Mouse (Mus musculus) adrenal gland, postnatal 25 days (tissue): ENCODE data around the gene Gusb. TPM values are rescaled to one million over a fixed set of nuclear protein-coding genes. Genes with fewer than 3 reads are reported as not detected.

Source experiments
- DNase-seq: peaks from one replicate; pipeline ENCODE4 v3.0.0; 2021; ENCODE audit warnings: mixed read lengths
- total RNA-seq: library from RNA; stranded (reverse); gene quantifications from 2 replicates; pipeline ENCODE4 v1.2.3, GENCODE M21; 2021

Gusb gene
- total RNA-seq, 1 experiment from 2014 or later: 62.3 TPM

DNA sequence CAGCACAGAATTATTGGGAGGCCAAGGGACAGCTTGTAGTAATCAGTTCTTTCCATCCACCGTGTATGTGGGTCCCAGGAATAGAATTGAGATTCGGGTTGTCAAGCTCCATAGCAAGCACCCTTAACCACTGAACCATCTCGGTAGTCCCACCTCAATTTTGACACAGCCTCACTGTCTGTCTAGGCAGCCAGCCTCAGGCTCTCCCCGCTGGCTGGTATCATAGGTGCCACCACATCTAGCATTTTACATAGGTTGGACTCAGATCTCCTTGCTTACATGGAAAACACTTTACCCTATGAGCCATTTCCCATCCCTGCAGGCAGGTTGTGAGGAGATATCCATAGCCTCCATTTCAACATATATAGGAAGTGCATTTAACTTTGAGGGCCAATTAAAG, 28.5 kb downstream of the Gusb start:
- no peak for DNase-seq

- no peak for DNase-seq
Observed at GRCm38 (mm10) chr5:129971491-129971890, 31.4 kb downstream of the Gusb start.

- DNase-seq: no peak
Observed at GRCm38 (mm10) chr5:129968417-129968816, 34.4 kb downstream of the Gusb start.

GRCm38 (mm10) chr5:129966448-129966847, 36.4 kb downstream of the Gusb start:
- no peak for DNase-seq

DNA sequence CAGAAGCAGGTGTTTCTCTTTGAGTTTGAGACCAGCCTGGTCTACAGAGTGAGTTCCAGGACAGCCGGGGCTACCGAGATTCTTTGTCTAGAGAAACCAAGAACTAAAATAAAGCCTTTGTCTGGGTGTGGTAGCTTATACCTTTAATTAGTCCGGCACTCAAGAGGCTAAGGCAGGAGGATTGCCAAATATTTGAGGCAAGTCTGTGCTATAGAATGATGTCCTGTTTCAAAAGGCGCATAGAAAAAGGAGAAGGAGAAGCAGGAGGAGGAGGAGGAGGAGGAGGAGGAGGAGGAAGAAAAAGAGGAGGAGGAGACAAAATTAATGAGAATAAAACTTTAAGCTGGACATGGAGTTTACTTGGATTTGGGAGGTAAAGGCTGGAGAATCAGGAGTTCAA, 39.6 kb downstream of the Gusb start:
- no peak for DNase-seq

DNA sequence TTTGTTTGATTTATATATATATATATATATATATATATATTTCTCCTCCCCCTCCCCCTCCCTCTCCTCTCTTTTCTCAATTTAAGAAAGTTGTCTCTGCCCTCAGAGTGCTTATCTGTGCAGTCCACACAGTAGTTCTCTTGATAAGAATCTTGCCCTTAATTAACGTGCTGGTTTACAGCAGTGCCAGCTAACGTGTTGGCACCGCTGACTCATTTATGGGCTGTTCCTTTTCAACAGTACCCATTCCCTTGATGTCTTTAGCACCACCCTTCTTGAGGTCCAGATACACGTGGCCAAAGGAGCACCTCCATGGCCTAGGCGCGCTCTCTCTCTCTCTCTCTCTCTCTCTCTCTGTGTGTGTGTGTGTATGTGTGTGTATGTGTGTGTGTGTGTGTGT, 47.1 kb downstream of the Gusb start:
- DNase-seq: no peak

DNA sequence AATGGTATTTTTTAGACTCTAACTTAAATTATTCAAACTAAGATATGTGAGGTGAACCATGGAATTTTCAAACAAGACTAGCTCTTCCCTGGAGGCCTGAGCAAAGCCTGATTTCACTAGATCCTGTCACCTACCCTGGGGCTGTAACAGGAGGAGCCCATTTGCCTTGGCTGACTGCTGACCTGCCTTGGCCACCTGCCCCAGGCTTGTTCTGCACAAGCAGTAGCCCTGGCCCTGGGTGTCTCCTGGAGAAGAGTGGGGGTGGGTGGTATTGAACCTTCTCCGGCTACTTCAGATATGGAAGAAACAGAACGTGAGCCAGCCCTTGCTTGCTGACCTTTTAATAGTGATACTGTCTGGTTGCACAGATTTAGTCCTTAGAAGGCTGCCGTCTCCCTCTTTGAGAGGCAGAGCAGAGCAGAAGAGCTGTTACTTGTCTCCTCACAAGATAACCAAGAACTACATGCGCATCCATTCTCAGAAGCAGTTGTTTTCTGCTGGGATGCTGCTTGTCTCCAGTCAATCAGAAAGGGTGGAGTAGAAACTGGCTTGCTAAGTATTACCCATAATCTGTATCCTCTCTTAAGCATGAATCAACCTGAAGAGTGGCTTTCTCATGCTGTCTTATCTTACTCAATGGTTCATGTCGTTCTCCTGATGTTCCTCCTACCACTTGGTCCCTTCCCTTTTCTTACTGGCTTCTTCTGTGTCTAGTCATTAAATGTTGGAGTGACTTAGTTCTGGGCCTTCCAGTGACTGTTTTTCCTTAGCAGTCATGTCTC, 48.2 kb downstream of the Gusb start:
- peak; percentile 34 for DNase-seq

- DNase-seq: no peak
Observed at GRCm38 (mm10) chr5:129952143-129952542, 50.7 kb downstream of the Gusb start.

- no peak for DNase-seq
Observed at GRCm38 (mm10) chr5:129947528-129948033, 55.3 kb downstream of the Gusb start.

- no peak for DNase-seq
Observed at GRCm38 (mm10) chr5:129943402-129943801, 59.4 kb downstream of the Gusb start.

- DNase-seq: peak; percentile 44
Observed at GRCm38 (mm10) chr5:129942073-129942939, 60.5 kb downstream of the Gusb start.

DNA sequence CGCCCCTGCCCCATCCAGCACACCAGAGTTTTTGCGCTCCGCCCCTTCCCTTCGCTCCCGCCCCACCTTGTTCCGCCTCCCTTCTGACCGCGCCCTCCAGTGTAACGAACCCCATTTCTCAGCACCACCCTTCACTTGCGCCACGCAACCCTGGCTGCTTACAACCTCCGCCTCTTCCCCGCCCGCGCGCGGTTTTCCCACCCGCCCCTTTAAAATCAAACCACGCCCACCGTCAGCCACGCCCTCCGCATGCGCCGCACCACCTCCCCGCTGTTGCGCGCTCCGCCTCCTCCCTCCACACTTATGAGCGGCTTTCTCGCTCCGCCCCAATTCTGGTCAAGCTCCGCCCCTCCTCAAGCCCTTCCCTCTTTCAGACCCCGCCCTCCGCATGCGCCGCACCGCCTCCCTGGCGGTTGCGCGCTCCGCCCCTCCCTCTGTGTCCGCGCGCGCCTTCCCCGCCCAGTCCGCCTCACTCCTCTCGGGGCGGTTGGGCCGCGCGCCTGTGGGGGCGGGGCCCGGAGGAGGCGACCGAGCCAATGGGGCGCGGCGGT, 61.3 kb downstream of the Gusb start, which contains the start of gene Vkorc1l1:
TSS of gene Vkorc1l1 (plus strand) at position 476 of the 551 bp plus-strand sequence.
- peak; percentile 99 for DNase-seq

GRCm38 (mm10) chr5:129940736-129941494, 61.9 kb downstream of the Gusb start:
- DNase-seq: no peak

- no peak for DNase-seq
Observed at GRCm38 (mm10) chr5:129940281-129940680, 62.6 kb downstream of the Gusb start.

Other genes starting within 250 kb of the Gusb start
- gene Psph, start 215.6 kb downstream of the Gusb start, total RNA-seq: 18.9 and 20.5 TPM in 2 replicates
- gene Sumf2, start 156.1 kb downstream of the Gusb start, total RNA-seq: 45.5 and 58.2 TPM in 2 replicates
- 798 and 898 TPM in 2 replicates for gene Chchd2, start 115.6 kb downstream of the Gusb start, total RNA-seq
- gene Zbed5, start 107.3 kb downstream of the Gusb start, total RNA-seq: 1.8 and 2.1 TPM in 2 replicates
- gene Phkg1, start 104.5 kb downstream of the Gusb start, total RNA-seq: 3.1 and 3.2 TPM in 2 replicates
- 1.9 and 6.0 TPM in 2 replicates for gene Nupr1l, start 94.5 kb downstream of the Gusb start, total RNA-seq
- 27.7 and 30.8 TPM in 2 replicates for gene Vkorc1l1, start 61.1 kb downstream of the Gusb start, total RNA-seq
- gene Asl, start 26.2 kb upstream of the Gusb start, total RNA-seq: 116 and 167 TPM in 2 replicates
- gene Crcp, start 26.2 kb upstream of the Gusb start, total RNA-seq: 43.9 and 48.0 TPM in 2 replicates
- 48.5 and 55.1 TPM in 2 replicates for gene Tpst1, start 70.3 kb upstream of the Gusb start, total RNA-seq
- 18.1 and 21.6 TPM in 2 replicates for gene Kctd7, start 141.8 kb upstream of the Gusb start, total RNA-seq
- 37.2 and 47.9 TPM in 2 replicates for gene Rabgef1, start 168.7 kb upstream of the Gusb start, total RNA-seq
- 42.0 and 53.0 TPM in 2 replicates for gene Tmem248, start 214.0 kb upstream of the Gusb start, total RNA-seq